Mouse (Mus musculus) embryonic facial prominence, embryonic 14.5 days (tissue): ENCODE measurements around the gene Rars. TPM values are rescaled to one million over a fixed set of nuclear protein-coding genes. Genes with fewer than 3 reads are reported as not detected.
"Not testable (repeated sequence)": the region's sequence is repeated elsewhere in the genome, so short reads cannot be mapped to it uniquely, and the experiment has no call there.

Source experiments
- ATAC-seq: fragments of 200-750 bp; cut with Nextera tagmentation; 2 replicates; pipeline ENCODE4 v1.8.0; 2017; ENCODE audit warnings: low read depth, moderate number of reproducible peaks, moderate TSS enrichment
- DNase-seq: peaks from one replicate; pipeline ENCODE4 v3.0.0-alpha.2; 2015; ENCODE audit warnings: low spot score
- H3K27ac ChIP-seq: fragments of 300-500 bp; sonication (generic); replicated peaks from 2 replicates; pipeline ENCODE4 v1.5.1; 2014; ENCODE audit warnings: low read depth, mild to moderate bottlenecking, low read length, moderate library complexity
- H3K27me3 ChIP-seq: fragments of 300-500 bp; sonication (generic); replicated peaks from 2 replicates; pipeline ENCODE4 v1.6.1; 2014; ENCODE audit warnings: low read length; ENCODE audit not compliant: control insufficient read depth, insufficient read depth
- H3K36me3 ChIP-seq: fragments of 300-500 bp; sonication (generic); 2 replicates; pipeline ENCODE4 v1.6.1; 2014; ENCODE audit warnings: low read length, mixed read lengths; ENCODE audit not compliant: control insufficient read depth, insufficient read depth
- H3K4me1 ChIP-seq: fragments of 300-500 bp; sonication (generic); 2 replicates; pipeline ENCODE4 v1.6.1; 2014; ENCODE audit warnings: antibody characterized with exemption, low read length; ENCODE audit not compliant: control insufficient read depth, insufficient read depth
- H3K4me2 ChIP-seq: fragments of 300-500 bp; sonication (generic); 2 replicates; pipeline ENCODE4 v1.6.1; 2014; ENCODE audit warnings: low read depth, mild to moderate bottlenecking, low read length, moderate library complexity, mixed read lengths
- H3K4me3 ChIP-seq: fragments of 300-500 bp; sonication (generic); 2 replicates; pipeline ENCODE4 v1.5.1; 2014; ENCODE audit warnings: low read depth, mild to moderate bottlenecking, low read length
- H3K9ac ChIP-seq: fragments of 300-500 bp; sonication (generic); 2 replicates; pipeline ENCODE4 v1.6.1; 2014; ENCODE audit warnings: low read depth, mild to moderate bottlenecking, low read length, moderate library complexity, mixed read lengths
- H3K9me3 ChIP-seq: fragments of 300-500 bp; sonication (generic); 2 replicates; pipeline ENCODE4 v1.6.1; 2016; ENCODE audit warnings: low read length; ENCODE audit not compliant: control insufficient read depth
- WGBS: fragments of 180-500 bp; shearing (Covaris S2); extraction: QIAGEN DNeasy Blood & Tissue Kit; methylation state at CpG from one replicate; pipeline ENCODE4 v1.1.7; 2014; 5-methylcytosine and 5-hydroxymethylcytosine counted together
- polyA plus RNA-seq: library from polyadenylated mRNA; unstranded; fragments of >200 nt; fragmentation: Nextera tagmentation; extraction: Ambion mirVana; gene quantifications from 2 replicates; pipeline ENCODE4 v1.2.1, GENCODE M21; 2014

Rars gene
- polyA plus RNA-seq, 1 experiment from 2014 or later = 85.9 TPM

DNA sequence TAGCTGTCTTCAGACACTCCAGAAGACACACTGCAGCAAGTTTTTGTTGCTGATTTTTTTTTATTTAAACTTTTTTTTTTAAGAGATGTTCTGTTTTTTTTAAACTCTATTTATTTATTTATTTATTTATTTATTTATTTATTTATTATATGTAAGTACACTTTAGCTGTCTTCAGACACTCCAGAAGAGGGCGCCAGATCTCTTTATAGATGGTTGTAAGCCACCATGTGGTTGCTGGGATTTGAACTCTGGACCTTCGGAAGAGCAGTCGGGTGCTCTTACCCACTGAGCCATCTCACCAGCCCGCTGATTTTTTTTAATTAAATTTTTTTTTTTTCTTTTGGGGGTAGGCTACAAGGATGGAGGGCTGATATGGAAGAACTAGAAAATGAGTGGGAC lies 8.3 kb upstream of the Rars start:
- H3K27ac ChIP-seq, H3K9ac ChIP-seq, H3K4me3 ChIP-seq, H3K36me3 ChIP-seq, DNase-seq, ATAC-seq, H3K27me3 ChIP-seq, H3K4me1 ChIP-seq, H3K4me2 ChIP-seq, H3K9me3 ChIP-seq: not testable (repeated sequence)
- WGBS = 79% methylated on average over 4 of the region's 4 CpGs

DNA sequence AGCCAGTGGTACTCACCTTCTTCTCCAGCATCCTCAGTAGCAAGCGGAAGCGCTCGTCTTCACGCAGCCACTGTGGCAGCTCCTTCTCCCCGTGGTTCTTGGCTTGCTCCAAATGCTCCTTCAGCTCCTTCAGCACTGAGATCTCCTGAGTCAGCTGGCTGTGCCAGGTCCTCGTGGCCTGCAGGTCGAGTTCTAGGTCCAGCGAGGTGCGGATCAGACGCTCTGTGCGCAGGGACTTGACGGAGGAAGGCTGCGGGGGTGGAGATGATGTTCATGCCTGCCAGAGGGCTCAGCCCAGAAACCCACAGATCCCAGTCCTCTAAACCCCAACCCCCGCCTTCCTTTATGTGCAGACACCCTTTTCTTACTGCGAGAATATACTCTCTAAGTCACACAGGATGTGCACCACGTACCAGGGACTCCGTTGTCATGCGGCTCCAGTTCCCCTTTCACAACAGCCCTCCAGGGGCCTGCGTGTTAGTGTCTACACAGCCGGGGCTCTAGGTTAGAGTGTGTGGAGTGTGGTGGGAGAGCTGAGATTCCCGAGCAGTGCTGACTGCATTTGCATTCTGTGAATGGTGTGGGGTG lies 7.5 kb upstream of the Rars start:
- H3K4me1 ChIP-seq = no peaks in the 10 kb centered on the region
- no peak overlapping the region for H3K9ac ChIP-seq
- DNase-seq = no peak
- H3K4me3 ChIP-seq = no peak overlapping the region
- no peak overlapping the region for H3K27ac ChIP-seq
- no peaks in the 10 kb centered on the region for H3K36me3 ChIP-seq
- no peak for ATAC-seq
- H3K27me3 ChIP-seq = no peaks in the 10 kb centered on the region
- H3K4me2 ChIP-seq = no peak overlapping the region
- WGBS = 86% methylated on average over 21 of the region's 21 CpGs
- no peaks in the 10 kb centered on the region for H3K9me3 ChIP-seq

DNA sequence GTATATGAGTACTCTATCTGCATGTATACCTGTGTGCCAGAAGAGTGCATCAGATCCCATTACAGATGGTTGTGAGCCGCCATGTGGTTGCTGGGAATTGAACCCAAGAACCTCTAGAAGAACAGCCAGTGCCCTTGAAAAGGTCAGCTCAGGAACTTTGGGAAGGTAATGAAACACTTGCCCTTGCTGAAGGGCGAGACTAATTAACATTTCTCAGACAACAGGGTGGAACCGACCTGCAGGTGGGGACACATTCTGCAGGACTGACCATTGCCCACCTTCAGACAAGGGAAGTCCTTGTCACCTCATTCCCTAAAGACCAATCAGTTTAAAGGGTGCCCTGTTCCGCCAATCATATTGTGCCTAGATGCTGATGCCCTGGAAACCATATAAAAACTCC lies 6.5 kb upstream of the Rars start:
- not testable (repeated sequence) for H3K27me3 ChIP-seq, H3K9me3 ChIP-seq, H3K4me3 ChIP-seq, H3K4me2 ChIP-seq, H3K4me1 ChIP-seq, DNase-seq, H3K27ac ChIP-seq, H3K9ac ChIP-seq, ATAC-seq, H3K36me3 ChIP-seq
- WGBS = 90% methylated on average over 4 of the region's 4 CpGs

DNA sequence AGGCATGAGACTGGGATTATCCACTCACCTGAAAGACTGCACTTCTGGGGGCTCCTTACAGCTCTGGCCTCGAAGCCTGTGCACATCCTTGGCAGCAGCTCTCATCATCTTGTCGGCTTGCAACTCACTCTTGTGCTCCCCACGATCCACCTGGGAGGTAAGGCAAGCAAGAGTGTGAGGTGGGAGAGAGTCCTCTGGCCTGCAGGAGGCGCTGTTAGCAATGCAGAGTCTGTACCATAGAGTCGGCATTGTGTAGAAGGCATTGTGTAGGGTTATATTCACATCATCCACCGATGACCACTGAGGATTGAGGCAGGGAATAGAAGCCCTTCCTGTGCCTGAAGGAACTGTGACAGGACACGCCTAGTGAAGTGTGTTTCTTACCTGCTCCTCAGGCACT lies 6.0 kb upstream of the Rars start:
- ATAC-seq = no peak
- H3K4me1 ChIP-seq = no peaks in the 10 kb centered on the region
- WGBS = 84% methylated on average over 6 of the region's 7 CpGs
- H3K36me3 ChIP-seq = no peaks in the 10 kb centered on the region
- H3K9me3 ChIP-seq = no peaks in the 10 kb centered on the region
- H3K4me2 ChIP-seq = no peak overlapping the region
- H3K9ac ChIP-seq = no peak overlapping the region
- H3K27ac ChIP-seq = no peak overlapping the region
- no peak for DNase-seq
- H3K27me3 ChIP-seq = no peaks in the 10 kb centered on the region
- H3K4me3 ChIP-seq = no peak overlapping the region

DNA sequence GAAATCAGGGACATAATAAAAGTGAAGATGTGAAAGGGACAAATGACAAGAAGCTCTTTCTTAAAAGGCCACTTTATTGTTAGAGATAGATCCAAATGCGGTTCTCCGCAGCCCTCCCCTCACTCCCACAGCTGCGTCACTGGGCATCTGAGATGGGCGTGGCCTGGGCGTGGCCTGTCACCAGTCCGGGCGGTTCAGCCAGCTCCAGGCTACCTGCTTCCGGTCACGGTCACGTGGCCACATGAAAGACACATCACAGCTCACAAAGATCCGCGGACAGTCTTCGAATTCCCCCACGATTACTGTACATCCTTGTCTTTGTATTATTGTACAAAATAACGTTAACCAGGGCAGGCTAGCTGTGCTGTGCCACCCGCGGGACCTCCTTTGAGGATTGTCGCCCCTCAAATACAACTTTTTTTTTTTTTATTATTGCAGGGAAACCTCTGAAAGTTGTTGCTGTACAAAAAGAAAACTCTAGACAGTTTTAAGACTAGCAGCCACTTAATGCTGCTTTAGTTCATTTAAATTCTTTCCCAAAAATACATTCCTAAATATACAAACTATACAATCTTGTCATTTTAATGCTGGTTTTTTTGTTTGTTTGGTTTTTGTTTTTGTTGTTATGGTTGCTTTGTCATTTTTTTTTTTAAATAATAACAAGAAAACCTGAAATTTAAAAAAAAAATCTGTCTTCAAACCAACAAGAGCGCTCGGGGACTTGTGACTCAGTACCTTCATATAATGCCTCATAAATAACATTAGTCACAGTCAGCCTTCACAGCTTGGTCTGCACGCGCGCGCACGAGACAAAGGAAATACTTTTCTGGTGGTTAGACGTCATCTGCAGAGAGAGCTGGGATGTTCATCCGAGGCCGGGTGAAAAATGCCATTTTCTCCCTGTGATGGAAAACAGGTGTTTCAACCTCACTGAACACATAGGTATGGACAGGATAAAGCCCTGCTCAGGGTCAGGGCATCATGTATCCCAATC lies 4.3 kb upstream of the Rars start:
- DNase-seq (peak; percentile 94), ATAC-seq (peak; percentile 86)
- Histone ChIP-seq H3K9me3 (no peaks in the 10 kb centered on the region), H3K4me1 (no peaks in the 10 kb centered on the region), H3K9ac (peak overlapping the region; percentile 45), H3K4me3 (peak overlapping the region; percentile 35), H3K36me3 (no peaks in the 10 kb centered on the region), H3K4me2 (peak overlapping the region; percentile 66), H3K27me3 (no peaks in the 10 kb centered on the region), H3K27ac (0 out of 2 replicates have a peak overlapping the region, but pooled peaks have one; percentile 28)
- 19% methylated on average over 26 of the region's 28 CpGs for WGBS

DNA sequence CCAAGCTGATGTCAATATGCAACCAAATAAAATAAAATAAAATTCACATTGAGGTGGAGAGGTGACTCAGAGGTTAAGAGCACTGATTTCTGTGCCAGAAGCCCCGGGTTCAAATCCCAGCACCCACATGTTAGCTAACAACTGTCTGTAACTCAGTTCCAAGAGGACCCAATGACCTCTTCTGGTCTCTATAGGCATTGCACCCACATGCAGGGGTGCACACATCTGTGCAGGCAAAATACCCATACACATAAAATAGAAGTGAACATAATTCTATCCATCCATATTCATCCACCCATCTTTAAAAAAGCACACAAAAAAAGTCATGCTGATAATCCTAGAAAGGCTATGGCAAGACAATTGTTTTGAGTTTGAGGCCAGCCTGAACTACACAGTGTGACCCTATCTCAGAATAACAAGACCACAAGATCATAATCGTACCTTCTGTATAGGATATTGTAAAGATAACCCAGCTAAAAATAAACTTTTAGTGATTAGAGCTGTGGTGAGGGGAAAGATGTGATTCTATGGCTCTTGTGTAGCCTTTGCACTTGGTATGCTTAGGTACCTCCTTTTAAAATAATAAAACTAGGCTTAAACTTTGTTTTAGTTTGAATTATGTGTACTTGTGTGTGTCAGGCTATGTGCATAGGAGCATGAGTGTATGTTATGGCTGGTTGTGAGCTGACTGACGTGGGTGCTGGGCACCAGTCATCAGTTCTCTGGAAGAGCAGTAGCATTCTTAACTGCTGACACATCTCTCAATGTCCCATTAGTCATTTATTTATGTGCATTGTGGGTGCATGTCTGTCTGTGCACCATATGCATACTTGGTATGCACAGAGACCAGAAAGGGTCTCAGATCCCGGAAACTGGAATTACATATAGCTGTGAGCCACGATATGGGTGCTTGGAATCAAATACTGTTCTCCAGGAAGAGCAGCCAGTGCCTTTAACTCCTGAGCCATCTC lies 3.1 kb upstream of the Rars start:
- ATAC-seq = no peak
- peaks cover 6% of the 10 kb centered on the region for H3K4me1 ChIP-seq
- H3K27ac ChIP-seq = no peak overlapping the region
- no peaks in the 10 kb centered on the region for H3K27me3 ChIP-seq
- H3K4me2 ChIP-seq = peak overlapping the region; percentile 66
- H3K9ac ChIP-seq = peak overlapping the region; percentile 45; the same call in 1 of the 2 replicates
- H3K36me3 ChIP-seq = peaks cover 8% of the 10 kb centered on the region; the same call in 1 of the 2 replicates
- no peak for DNase-seq
- no peaks in the 10 kb centered on the region for H3K9me3 ChIP-seq
- 75% methylated on average over 5 of the region's 5 CpGs for WGBS
- H3K4me3 ChIP-seq = no peak overlapping the region

DNA sequence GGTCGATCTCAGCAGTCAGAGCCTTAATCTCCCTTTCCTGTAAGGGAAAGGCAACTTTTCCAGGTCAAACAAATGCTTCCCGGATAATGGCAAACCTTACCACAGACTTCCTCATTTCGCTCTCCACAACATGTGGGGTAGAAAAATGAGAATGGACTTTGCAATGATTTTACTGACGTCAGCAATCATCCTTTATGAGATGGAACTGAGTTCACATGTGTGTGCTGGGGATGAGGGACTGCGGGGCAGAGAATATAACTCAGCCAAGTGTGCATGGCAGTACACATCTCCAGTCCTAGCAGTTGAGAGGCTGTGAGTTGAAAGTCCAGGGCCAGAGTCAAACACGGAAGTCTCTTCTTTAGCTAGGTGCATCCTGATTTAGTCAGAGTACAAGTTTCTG lies 1.0 kb downstream of the Rars start:
- DNase-seq (no peak), ATAC-seq (no peak)
- Histone ChIP-seq H3K9ac (peak overlapping the region; percentile 90), H3K4me3 (peak overlapping the region; percentile 97), H3K27me3 (no peaks in the 10 kb centered on the region), H3K27ac (no peak overlapping the region), H3K9me3 (no peaks in the 10 kb centered on the region), H3K4me2 (peak overlapping the region; percentile 72), H3K4me1 (peaks cover 6% of the 10 kb centered on the region), H3K36me3 (peaks cover 46% of the 10 kb centered on the region)
- WGBS = 86% methylated on average over 6 of the region's 6 CpGs

DNA sequence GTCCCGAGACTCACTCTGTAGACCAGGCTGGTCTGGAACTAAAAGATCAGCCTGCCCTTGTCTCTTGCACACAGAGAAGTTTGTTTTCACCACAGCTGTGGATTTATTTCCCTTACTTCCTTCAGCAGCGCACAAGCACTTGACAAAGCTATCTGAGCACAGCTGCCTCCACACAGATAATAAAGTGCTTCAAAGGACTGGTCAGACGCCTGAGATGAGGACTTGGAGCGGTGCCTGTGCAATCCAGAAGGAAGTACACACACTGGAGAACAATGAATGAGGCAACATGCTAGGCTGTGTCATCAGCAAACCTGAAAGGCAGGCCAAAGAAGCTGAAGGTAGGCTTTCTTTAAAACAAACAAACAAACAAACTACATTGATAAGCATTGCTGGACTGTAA lies 2.2 kb downstream of the Rars start:
- Histone ChIP-seq H3K9me3 (no peaks in the 10 kb centered on the region), H3K4me1 (peaks cover 6% of the 10 kb centered on the region), H3K27ac (no peak overlapping the region), H3K4me2 (no peak overlapping the region), H3K4me3 (no peak overlapping the region), H3K9ac (no peak overlapping the region), H3K36me3 (peaks cover 58% of the 10 kb centered on the region), H3K27me3 (no peaks in the 10 kb centered on the region)
- ATAC-seq (no peak), DNase-seq (no peak)
- 86% methylated on average over 4 of the region's 4 CpGs for WGBS
